Mouse (Mus musculus): ENCODE data around the gene Fbxw22.
"Not testable (repeated sequence)": the region's sequence is repeated elsewhere in the genome, so short reads cannot be mapped to it uniquely, and the experiment has no call there.

The Fbxw22 gene

GRCm38 (mm10) chr9:109404196-109404595 lies at the start of gene Fbxw22:
Fbxw22 (minus strand) TSS chr9:109404296.
- DNase-seq, result not testable (repeated sequence)

DNA sequence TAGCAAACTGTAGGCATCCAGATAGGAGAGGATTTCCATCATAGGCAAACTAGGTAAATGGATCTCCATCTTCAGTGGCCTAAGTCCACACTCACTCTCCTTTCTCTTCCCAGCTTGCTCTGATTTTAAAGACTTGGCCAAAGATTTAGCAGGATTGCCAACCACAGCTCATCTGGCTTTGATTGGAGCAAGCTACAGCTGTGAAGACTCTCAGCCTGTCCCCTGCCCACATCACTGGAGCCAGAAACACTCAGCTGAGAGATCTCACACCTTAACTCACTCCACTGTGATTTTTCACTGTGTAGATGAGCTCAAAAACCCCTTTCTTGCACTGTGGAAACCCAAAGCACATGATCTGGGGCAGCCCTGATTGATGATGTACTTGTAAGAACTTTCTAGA lies 44.9 kb upstream of the Fbxw22 start, which contains the start of gene Fbxw16:
Gene Fbxw16 (minus strand): TSS at position 101 of the 400 bp plus-strand sequence.
- no peak for DNase-seq

DNA sequence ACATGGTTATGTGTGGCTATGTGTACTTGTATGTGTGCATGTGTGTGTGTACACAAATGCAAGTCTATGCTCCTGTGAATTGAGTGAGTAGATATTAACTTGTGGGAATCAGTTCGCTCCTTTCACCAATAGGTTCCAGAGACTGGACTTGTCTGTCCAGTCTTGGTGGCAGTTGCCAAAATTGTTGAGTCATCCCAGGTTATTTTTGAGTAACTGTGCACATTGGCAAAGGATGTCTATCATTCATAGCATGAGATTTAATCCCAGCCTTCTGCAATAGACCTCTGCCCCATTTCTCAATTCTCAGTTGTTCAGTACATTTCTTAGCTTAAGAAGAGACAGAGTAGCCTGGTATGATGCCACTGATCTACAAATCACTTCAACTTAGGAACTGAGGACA lies 28.9 kb upstream of the Fbxw22 start:
- DNase-seq, result no peak

DNA sequence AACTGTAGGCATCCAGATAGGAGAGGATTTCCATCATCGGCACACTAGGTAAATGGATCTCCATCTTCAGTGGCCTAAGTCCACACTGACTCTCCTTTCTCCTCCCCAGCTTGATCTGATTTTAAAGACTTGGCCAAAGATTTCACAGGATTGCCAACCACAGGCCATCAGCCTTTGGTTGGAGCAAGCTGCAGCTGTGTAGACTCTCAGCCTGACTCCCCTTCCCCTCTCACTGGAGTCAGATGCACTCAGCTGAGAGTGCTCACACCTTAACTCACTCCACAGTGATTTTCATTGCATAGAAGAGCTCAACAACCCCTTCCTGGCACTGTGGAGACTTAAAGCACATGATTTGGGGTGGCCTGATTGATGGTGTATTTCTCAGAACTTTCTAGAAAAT lies 64.5 kb downstream of the Fbxw22 start, which contains the start of gene Fbxw28:
Gene Fbxw28 (minus strand): TSS at position 101 of the 400 bp plus-strand sequence.
- not testable (repeated sequence) for DNase-seq
